Mouse (Mus musculus): ENCODE data around the gene Ildr2. TPM values are rescaled to one million over a fixed set of nuclear protein-coding genes. Genes with fewer than 3 reads are reported as not detected.

Gene Ildr2
- polyA plus RNA-seq, 1 experiment from 2014 or later = 0.77 TPM

Other genes with a start within 250 kb of the Ildr2 start
- gene Dusp27, start 126.2 kb upstream of the Ildr2 start, polyA plus RNA-seq (2014; fragmentation: Nextera tagmentation; extraction: Ambion mirVana) = 1.9 and 2.2 TPM in 2 replicates
- gene Gpa33, start 123.9 kb upstream of the Ildr2 start, polyA plus RNA-seq (2014; fragmentation: Nextera tagmentation; extraction: Ambion mirVana) = 0.08 and 0.16 TPM in 2 replicates
- not detected in 2 replicates for gene Mael, start 15.4 kb upstream of the Ildr2 start, polyA plus RNA-seq (2014; fragmentation: Nextera tagmentation; extraction: Ambion mirVana)
- gene Tada1, start 125.0 kb downstream of the Ildr2 start, polyA plus RNA-seq (2014; fragmentation: Nextera tagmentation; extraction: Ambion mirVana) = 67.8 and 68.1 TPM in 2 replicates
- gene Pogk, start 155.7 kb downstream of the Ildr2 start, polyA plus RNA-seq (2014; fragmentation: Nextera tagmentation; extraction: Ambion mirVana) = 24.3 and 29.1 TPM in 2 replicates
- not detected in 2 replicates for gene Gm4846, start 243.4 kb downstream of the Ildr2 start, polyA plus RNA-seq (2014; fragmentation: Nextera tagmentation; extraction: Ambion mirVana)